Mouse (Mus musculus) thymus, adult 2 months (tissue): ENCODE measurements around the gene Smco3. TPM values are rescaled to one million over a fixed set of nuclear protein-coding genes. Genes with fewer than 3 reads are reported as not detected.
A peak's percentile ranks its signal among the peaks of the same experiment; 100 is the strongest.
"Not testable (repeated sequence)": the region's sequence is repeated elsewhere in the genome, so short reads cannot be mapped to it uniquely, and the experiment has no call there.

Experiments used
- DNase-seq: peaks from one replicate; pipeline ENCODE4 v3.0.0; 2021
- H3K27ac ChIP-seq: fragments of 200-500 bp; 2 replicates; pipeline ENCODE4 v1.5.1; 2012; ENCODE audit warnings: low read length, control low read depth; ENCODE audit not compliant: control insufficient read depth, insufficient read depth
- H3K27me3 ChIP-seq: fragments of 200-500 bp; 2 replicates; pipeline ENCODE4 v1.6.1; 2012; ENCODE audit warnings: mild to moderate bottlenecking, low read length, moderate library complexity, mixed read lengths; ENCODE audit not compliant: control insufficient read depth, insufficient read depth
- H3K36me3 ChIP-seq: fragments of 200-500 bp; 2 replicates; pipeline ENCODE4 v1.6.1; 2012; ENCODE audit warnings: mild to moderate bottlenecking, low read length, moderate library complexity; ENCODE audit not compliant: control insufficient read depth, insufficient read depth
- H3K4me1 ChIP-seq: fragments of 200-500 bp; replicated peaks from 2 replicates; pipeline ENCODE4 v1.6.1; 2012; ENCODE audit warnings: low read length; ENCODE audit not compliant: control insufficient read depth, insufficient read depth
- H3K4me3 ChIP-seq: fragments of 200-500 bp; 2 replicates; pipeline ENCODE4 v1.5.1; 2012; ENCODE audit warnings: mild to moderate bottlenecking, low read length, control low read depth, moderate library complexity; ENCODE audit not compliant: control insufficient read depth, insufficient read depth
- CTCF ChIP-seq: fragments of 200-500 bp; IDR thresholded peaks from 2 replicates; pipeline ENCODE4 v1.5.1; 2012; ENCODE audit warnings: mild to moderate bottlenecking, control low read depth, low read length, moderate library complexity, borderline replicate concordance; ENCODE audit not compliant: control insufficient read depth, poor library complexity, insufficient read depth; ENCODE audit errors: extremely low read depth
- POLR2A ChIP-seq: fragments of 200-500 bp; IDR thresholded peaks from 2 replicates; pipeline ENCODE4 v1.6.1; 2012; ENCODE audit warnings: mild to moderate bottlenecking, low read length, control low read depth, moderate library complexity; ENCODE audit not compliant: control insufficient read depth, poor library complexity, insufficient read depth; ENCODE audit errors: extremely low read depth
- WGBS: fragments of 180-500 bp; shearing (Covaris S2); methylation state at CpG from one replicate; pipeline ENCODE4 v1.1.7; 2018; 5-methylcytosine and 5-hydroxymethylcytosine counted together
- polyA plus RNA-seq: library from polyadenylated mRNA; depleted of rRNA; stranded (reverse); fragments of >200 nt; gene quantifications from 2 replicates; pipeline ENCODE4 v1.2.3, GENCODE M21; 2012

The Smco3 gene
- polyA plus RNA-seq, 1 experiment = 0.24 TPM

- DNase-seq = no peak
- H3K36me3 ChIP-seq = no peaks in the 10 kb centered on the region
- H3K4me1 ChIP-seq = 0 out of 2 replicates have a peak, but pooled peaks cover 4% of the 10 kb centered on the region
- H3K27ac ChIP-seq = no peak overlapping the region
- no peak overlapping the region for H3K4me3 ChIP-seq
- no peaks in the 10 kb centered on the region for H3K27me3 ChIP-seq
- TF ChIP-seq POLR2A (no peak), CTCF (no peak)
- 96% methylated on average over 8 of the region's 8 CpGs for WGBS
Measured at GRCm38 (mm10) chr6:136800710-136801109, 34.5 kb downstream of the Smco3 start.

- H3K36me3 ChIP-seq, H3K27me3 ChIP-seq, H3K4me3 ChIP-seq, H3K4me1 ChIP-seq, H3K27ac ChIP-seq, DNase-seq: not testable (repeated sequence)
- 94% methylated on average over 3 of the region's 3 CpGs for WGBS
Measured at GRCm38 (mm10) chr6:136797874-136798693, 37.2 kb downstream of the Smco3 start.

GRCm38 (mm10) chr6:136795850-136796249 is 39.4 kb downstream of the Smco3 start:
- H3K4me1 ChIP-seq = peaks cover 13% of the 10 kb centered on the region
- no peak overlapping the region for H3K4me3 ChIP-seq
- 95% methylated on average over 6 of the region's 6 CpGs for WGBS
- DNase-seq = no peak
- no peaks in the 10 kb centered on the region for H3K36me3 ChIP-seq
- no peaks in the 10 kb centered on the region for H3K27me3 ChIP-seq
- TF ChIP-seq POLR2A (no peak), CTCF (no peak)
- no peak overlapping the region for H3K27ac ChIP-seq

- TF ChIP-seq CTCF (no peak), POLR2A (no peak)
- no peak overlapping the region for H3K4me3 ChIP-seq
- whole genome bisulfite sequencing = 79% methylated on average over 1 of the region's 1 CpGs
Measured at GRCm38 (mm10) chr6:136795110-136795509, 40.1 kb downstream of the Smco3 start.

GRCm38 (mm10) chr6:136793831-136794525 is 41.3 kb downstream of the Smco3 start:
- Histone ChIP-seq H3K27me3 (no peaks in the 10 kb centered on the region), H3K36me3 (no peaks in the 10 kb centered on the region), H3K4me3 (peak overlapping the region; percentile 23), H3K4me1 (peaks cover 13% of the 10 kb centered on the region), H3K27ac (no peak overlapping the region)
- TF ChIP-seq CTCF (no peak), POLR2A (no peak)
- no peak for DNase-seq
- under 1% methylated on average over 24 of the region's 24 CpGs for WGBS

More at GRCm38 (mm10) chr6:136795110-136795509, 40.1 kb downstream of the Smco3 start:
- H3K36me3 ChIP-seq = no peaks in the 10 kb centered on the region
- no peaks in the 10 kb centered on the region for H3K27me3 ChIP-seq
- no peak overlapping the region for H3K27ac ChIP-seq
- peaks cover 13% of the 10 kb centered on the region for H3K4me1 ChIP-seq
- no peak for DNase-seq

GRCm38 (mm10) chr6:136792884-136793758 is 42.1 kb downstream of the Smco3 start:
- no peak for DNase-seq
- Histone ChIP-seq H3K27me3 (no peaks in the 10 kb centered on the region), H3K36me3 (no peaks in the 10 kb centered on the region), H3K4me3 (no peak overlapping the region), H3K27ac (no peak overlapping the region), H3K4me1 (peaks cover 13% of the 10 kb centered on the region)
- 34% methylated on average over 16 of the region's 16 CpGs for WGBS
- TF ChIP-seq CTCF = no peak
- no peak for TF ChIP-seq POLR2A
